Mouse (Mus musculus) E14TG2a.4 (cell line): ENCODE data around the gene Mast4.

ENCODE experiments used
- H3K27me3 ChIP-seq: 2 replicates; pipeline ENCODE4 v1.6.1; 2014; ENCODE audit warnings: low read length, control low read depth; ENCODE audit not compliant: insufficient read depth
- H3K36me3 ChIP-seq: 2 replicates; pipeline ENCODE4 v1.6.1; 2014; ENCODE audit warnings: low read length, control low read depth; ENCODE audit not compliant: insufficient read depth
- H3K4me1 ChIP-seq: replicated peaks from 2 replicates; pipeline ENCODE4 v1.6.1; 2014; ENCODE audit warnings: low read depth, low read length, control low read depth
- H3K4me3 ChIP-seq: replicated peaks from 2 replicates; pipeline ENCODE4 v1.5.1; 2014; ENCODE audit warnings: mild to moderate bottlenecking, low read length
- H3K9me3 ChIP-seq: 2 replicates; pipeline ENCODE4 v1.6.1; 2014; ENCODE audit warnings: low read length, control low read depth
- CTCF ChIP-seq: conservative IDR thresholded peaks from 2 replicates; pipeline ENCODE4 v1.5.1; 2014; ENCODE audit warnings: low read length
- NANOG ChIP-seq: IDR thresholded peaks from 2 replicates; pipeline ENCODE4 v1.6.1; 2014; ENCODE audit warnings: borderline replicate concordance, low read length, mixed read lengths
- POU5F1 ChIP-seq: IDR thresholded peaks from 2 replicates; pipeline ENCODE4 v1.6.1; 2014; ENCODE audit warnings: low read length, borderline replicate concordance

Mast4 gene

GRCm38 (mm10) chr13:102914800-102915199, 419.5 kb downstream of the Mast4 start:
- Histone ChIP-seq H3K36me3 (no peaks in the 10 kb centered on the region), H3K27me3 (peaks cover 4% of the 10 kb centered on the region; the same call in 1 of the 2 replicates), H3K9me3 (no peaks in the 10 kb centered on the region), H3K4me3 (no peak overlapping the region), H3K4me1 (peaks cover 23% of the 10 kb centered on the region)
- TF ChIP-seq CTCF, result no peak
- no peak for TF ChIP-seq NANOG
- TF ChIP-seq POU5F1, result no peak

- Histone ChIP-seq H3K9me3 (no peaks in the 10 kb centered on the region), H3K4me1 (peaks cover 23% of the 10 kb centered on the region), H3K27me3 (peaks cover 4% of the 10 kb centered on the region; the same call in 1 of the 2 replicates), H3K4me3 (no peak overlapping the region), H3K36me3 (no peaks in the 10 kb centered on the region)
- no peak for TF ChIP-seq CTCF
- no peak for TF ChIP-seq NANOG
- TF ChIP-seq POU5F1, result no peak
Observed at GRCm38 (mm10) chr13:102913919-102914318, 420.4 kb downstream of the Mast4 start.

GRCm38 (mm10) chr13:102912867-102913266, 421.4 kb downstream of the Mast4 start:
- TF ChIP-seq POU5F1 (no peak), CTCF (no peak), NANOG (no peak)
- no peak overlapping the region for H3K4me3 ChIP-seq
- H3K4me1 ChIP-seq, result peaks cover 21% of the 10 kb centered on the region
- no peaks in the 10 kb centered on the region for H3K36me3 ChIP-seq
- H3K27me3 ChIP-seq, result peaks cover 4% of the 10 kb centered on the region; the same call in 1 of the 2 replicates
- H3K9me3 ChIP-seq, result no peaks in the 10 kb centered on the region

GRCm38 (mm10) chr13:102909654-102910418, 424.5 kb downstream of the Mast4 start:
- no peak for TF ChIP-seq NANOG
- TF ChIP-seq CTCF, result peak; percentile 39

GRCm38 (mm10) chr13:102906661-102907009, 427.7 kb downstream of the Mast4 start:
- H3K4me1 ChIP-seq, result peaks cover 17% of the 10 kb centered on the region
- H3K4me3 ChIP-seq, result peak overlapping the region; percentile 83
- no peaks in the 10 kb centered on the region for H3K9me3 ChIP-seq
- TF ChIP-seq NANOG (no peak), CTCF (no peak), POU5F1 (no peak)
- H3K36me3 ChIP-seq, result no peaks in the 10 kb centered on the region
- H3K27me3 ChIP-seq, result no peaks in the 10 kb centered on the region

More at GRCm38 (mm10) chr13:102909654-102910418, 424.5 kb downstream of the Mast4 start:
- no peaks in the 10 kb centered on the region for H3K36me3 ChIP-seq
- H3K4me3 ChIP-seq, result no peak overlapping the region
- H3K27me3 ChIP-seq, result peaks cover 4% of the 10 kb centered on the region; the same call in 1 of the 2 replicates
- H3K9me3 ChIP-seq, result no peaks in the 10 kb centered on the region
- peaks cover 21% of the 10 kb centered on the region for H3K4me1 ChIP-seq

- TF ChIP-seq POU5F1 (0 out of 2 replicates have a peak, but pooled peaks have one; percentile 4), CTCF (no peak)
- Histone ChIP-seq H3K4me3 (peak overlapping the region; percentile 83), H3K4me1 (peaks cover 17% of the 10 kb centered on the region), H3K27me3 (no peaks in the 10 kb centered on the region), H3K9me3 (no peaks in the 10 kb centered on the region), H3K36me3 (no peaks in the 10 kb centered on the region)
Observed at GRCm38 (mm10) chr13:102906004-102906660, 428.2 kb downstream of the Mast4 start.

DNA sequence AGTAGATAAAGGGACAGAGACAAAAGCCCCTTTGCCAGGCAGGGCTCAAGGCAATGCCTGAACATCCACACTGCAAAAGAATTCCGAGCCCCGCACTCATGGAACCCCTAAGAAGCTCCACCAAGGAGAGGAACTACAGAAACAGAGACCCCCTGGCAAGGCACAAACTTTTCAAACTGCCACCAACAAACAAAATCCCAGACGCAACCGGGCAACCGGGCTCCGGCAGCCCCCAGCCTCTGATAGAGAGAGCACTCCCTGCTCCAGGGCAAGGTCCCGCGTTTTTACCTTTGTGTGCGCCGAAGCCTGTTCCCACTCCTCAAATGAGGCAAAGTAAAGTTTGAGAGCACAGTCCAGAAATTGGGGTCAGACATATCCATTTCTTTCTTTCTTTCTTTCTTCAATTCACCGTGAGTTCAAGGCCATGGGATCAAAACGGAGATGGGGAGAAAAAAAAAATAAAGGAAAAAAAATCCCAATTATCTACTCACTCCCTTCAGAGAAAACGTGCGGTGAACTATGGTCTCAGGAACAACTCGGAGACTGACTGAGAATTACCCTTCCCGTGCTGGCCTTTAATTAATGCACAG, 428.8 kb downstream of the Mast4 start:
- TF ChIP-seq CTCF (no peak), NANOG (no peak), POU5F1 (no peak)

DNA sequence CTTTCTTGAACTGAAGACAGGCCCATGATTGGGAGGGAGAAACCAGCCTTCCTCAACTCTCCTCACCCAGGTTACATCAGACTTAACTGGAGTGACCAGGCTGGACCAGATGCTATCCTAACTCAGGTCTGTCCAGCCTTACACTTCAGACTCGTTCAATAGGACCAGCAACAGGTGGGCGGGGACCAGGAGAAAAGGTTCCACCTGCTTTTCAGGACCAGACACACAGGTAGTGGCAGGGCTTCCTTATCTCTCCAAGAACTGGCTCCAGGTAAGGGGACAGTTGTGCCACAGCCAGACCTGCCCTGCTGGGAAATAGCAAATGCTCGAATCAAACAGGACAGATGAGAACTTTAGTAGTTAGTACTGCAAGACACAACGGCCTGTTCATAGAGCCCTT, 430.6 kb downstream of the Mast4 start:
- H3K4me3 ChIP-seq, result no peak overlapping the region
- no peaks in the 10 kb centered on the region for H3K9me3 ChIP-seq
- no peaks in the 10 kb centered on the region for H3K36me3 ChIP-seq
- no peak for TF ChIP-seq NANOG
- no peak for TF ChIP-seq POU5F1
- TF ChIP-seq CTCF, result no peak
- peaks cover 37% of the 10 kb centered on the region for H3K4me1 ChIP-seq
- no peaks in the 10 kb centered on the region for H3K27me3 ChIP-seq

More for the DNA sequence above, 428.8 kb downstream of the Mast4 start:
- Histone ChIP-seq H3K36me3 (no peaks in the 10 kb centered on the region), H3K4me1 (peaks cover 19% of the 10 kb centered on the region), H3K9me3 (no peaks in the 10 kb centered on the region), H3K27me3 (no peaks in the 10 kb centered on the region), H3K4me3 (peak overlapping the region; percentile 83)
